Mouse (Mus musculus) left cerebral cortex, postnatal 4 days (tissue): Measurements from ENCODE around the gene Eln. TPM values are rescaled to one million over a fixed set of nuclear protein-coding genes. Genes with fewer than 3 reads are reported as not detected.

Experiments
- total RNA-seq, 2 experiments: library from RNA; stranded (reverse); gene quantifications; 2 replicates each; pipeline ENCODE4 v1.2.3; 2021

Gene Eln
- total RNA-seq, 2 experiments from 2014 or later, result 44.9 to 47.6 TPM

Other genes with a start within 250 kb of the Eln start
- gene Clip2, start 194.9 kb downstream of the Eln start, total RNA-seq, result 100 to 1,000 TPM; 172 to 179 TPM
- gene Syna, start 187.2 kb downstream of the Eln start, total RNA-seq, result not detected
- gene Rfc2, start 166.0 kb downstream of the Eln start, total RNA-seq, result 10 to 100 TPM; 81.7 to 92.8 TPM
- 1 to 10 TPM; 4.4 to 5.6 TPM for gene Lat2, start 132.3 kb downstream of the Eln start, total RNA-seq
- gene Eif4h, start 107.8 kb downstream of the Eln start, total RNA-seq, result 100 to 1,000 TPM; 285 to 287 TPM
- 10 to 100 TPM; 68.6 to 74.2 TPM for gene Limk1, start 58.7 kb downstream of the Eln start, total RNA-seq
- not detected for gene Tmem270, start 159.4 kb upstream of the Eln start, total RNA-seq
- not detected for gene Cldn13, start 168.2 kb upstream of the Eln start, total RNA-seq
- gene Mettl27, start 185.0 kb upstream of the Eln start, total RNA-seq, result 1 to 10 TPM; 6.4 to 7.2 TPM
- gene Cldn4, start 199.6 kb upstream of the Eln start, total RNA-seq, result under 1 TPM in 1 of 2 experiments, not detected in 1; 0.18 TPM
- gene Cldn3, start 238.9 kb upstream of the Eln start, total RNA-seq, result 1 to 10 TPM; 6.2 to 6.4 TPM